Mouse (Mus musculus): ENCODE results near the gene Zbtb3.

DNA sequence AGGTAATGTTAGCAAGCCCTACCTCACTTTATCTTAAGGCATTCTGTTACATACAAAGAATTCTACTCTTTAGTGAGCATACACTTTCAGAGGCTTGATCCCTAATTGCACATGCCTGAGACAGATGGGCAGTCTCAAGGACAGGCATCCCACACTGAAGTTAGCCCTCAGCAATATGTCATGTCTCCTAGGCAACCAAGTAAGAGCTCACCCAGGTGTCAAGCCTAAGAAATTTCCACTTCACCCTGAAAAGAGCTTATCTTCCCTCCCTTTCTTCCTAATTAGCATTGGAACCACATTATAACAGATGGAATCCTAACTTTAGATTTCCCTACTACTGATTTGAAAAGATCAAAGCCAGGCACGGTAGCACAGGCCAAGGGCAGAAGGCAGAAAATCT, 13.2 kb upstream of the Zbtb3 start:
- TF ChIP-seq MAFK (IDR thresholded peaks at IDR 0.05; ENCODE audit: insufficient replicate concordance, low read length): no peak
- TF ChIP-seq MAX (IDR thresholded peaks at IDR 0.05; ENCODE audit: low read length): no peak
- no peak for TF ChIP-seq CTCF (conservative IDR thresholded peaks at IDR 0.05 in 1 of 2, IDR thresholded peaks at IDR 0.05 in 1 of 2; ENCODE audit: low read depth in 2 of 2, low read length in 2 of 2)
- TF ChIP-seq CHD1 (IDR thresholded peaks at IDR 0.05; ENCODE audit: low read depth, low read length): no peak
- no peak for TF ChIP-seq POLR2A (IDR thresholded peaks at IDR 0.05; ENCODE audit: low read depth, low read length)
- TF ChIP-seq ZC3H11A (IDR thresholded peaks at IDR 0.05; ENCODE audit: low read depth, low read length): no peak
- no peak for TF ChIP-seq ELF1 (IDR thresholded peaks at IDR 0.05; ENCODE audit: low read depth, low read length)
- TF ChIP-seq HCFC1 (IDR thresholded peaks at IDR 0.05; ENCODE audit: low read depth, low read length): no peak
- TF ChIP-seq USF1 (IDR thresholded peaks at IDR 0.05; ENCODE audit: low read depth, low read length): no peak
- TF ChIP-seq MAZ (IDR thresholded peaks at IDR 0.05; ENCODE audit: low read depth, low read length): no peak
- no peak for TF ChIP-seq MXI1 (IDR thresholded peaks at IDR 0.05; ENCODE audit: low read depth, low read length)
